Mouse (Mus musculus): ENCODE results near the gene Cdh12.

Cdh12 gene

GRCm38 (mm10) chr15:21375460-21375859 is 926.4 kb downstream of the Cdh12 start:
- DNase-seq (ENCODE audit: low read depth, low spot score): no peak

- DNase-seq (ENCODE audit: low read depth, low spot score): no peak
These were observed 926.8 kb downstream of the Cdh12 start for GRCm38 (mm10) chr15:21375871-21376270.

- DNase-seq (ENCODE audit: low read depth, low spot score): peak; percentile 7
These were observed 942.4 kb downstream of the Cdh12 start for GRCm38 (mm10) chr15:21391442-21391841.

- DNase-seq (ENCODE audit: low read depth, low spot score): no peak
These were observed 944.0 kb downstream of the Cdh12 start for GRCm38 (mm10) chr15:21393080-21393479.

GRCm38 (mm10) chr15:21405196-21405595 is 956.1 kb downstream of the Cdh12 start:
- DNase-seq (ENCODE audit: low read depth, low spot score): no peak

GRCm38 (mm10) chr15:21407324-21408044 is 958.4 kb downstream of the Cdh12 start:
- peak; percentile 55 for DNase-seq (ENCODE audit: low read depth, low spot score)

- DNase-seq (ENCODE audit: low read depth, low spot score): no peak
These were observed 988.3 kb downstream of the Cdh12 start for GRCm38 (mm10) chr15:21437347-21437746.

GRCm38 (mm10) chr15:21437924-21438323 is 988.9 kb downstream of the Cdh12 start:
- no peak for DNase-seq (ENCODE audit: low read depth, low spot score)

GRCm38 (mm10) chr15:21458098-21458497 is 1009.0 kb downstream of the Cdh12 start:
- DNase-seq (ENCODE audit: low read depth, low spot score): no peak

GRCm38 (mm10) chr15:21519355-21519869 is 1070.3 kb downstream of the Cdh12 start:
- no peak for DNase-seq (ENCODE audit: low read depth, low spot score)

GRCm38 (mm10) chr15:21530804-21531203 is 1081.7 kb downstream of the Cdh12 start:
- DNase-seq (ENCODE audit: low read depth, low spot score): no peak

GRCm38 (mm10) chr15:21536909-21537308 is 1087.8 kb downstream of the Cdh12 start:
- peak; percentile 2 for DNase-seq (ENCODE audit: low read depth, low spot score)

- DNase-seq (ENCODE audit: low read depth, low spot score): no peak
These were observed 1095.7 kb downstream of the Cdh12 start for GRCm38 (mm10) chr15:21544786-21545185.

- DNase-seq (ENCODE audit: low read depth, low spot score): no peak
These were observed 1106.9 kb downstream of the Cdh12 start for GRCm38 (mm10) chr15:21555981-21556380.

- DNase-seq (ENCODE audit: low read depth, low spot score): no peak
These were observed 1117.4 kb downstream of the Cdh12 start for GRCm38 (mm10) chr15:21566314-21567051.

GRCm38 (mm10) chr15:21604510-21604909 is 1155.4 kb downstream of the Cdh12 start:
- no peak for DNase-seq (ENCODE audit: low read depth, low spot score)

Data from R1 (cell line).